Mouse (Mus musculus): ENCODE measurements around the gene Atf3.

The Atf3 gene

GRCm38 (mm10) chr1:191226570-191226969 lies 8.7 kb upstream of the Atf3 start:
- no peak for DNase-seq (ENCODE audit: low spot score in 2 of 2)

GRCm38 (mm10) chr1:191225771-191226170 lies 7.9 kb upstream of the Atf3 start:
- DNase-seq (ENCODE audit: low spot score in 2 of 2), result no peak

- DNase-seq (ENCODE audit: low spot score in 2 of 2), result no peak
Observed at GRCm38 (mm10) chr1:191224981-191225703, 7.3 kb upstream of the Atf3 start.

DNA sequence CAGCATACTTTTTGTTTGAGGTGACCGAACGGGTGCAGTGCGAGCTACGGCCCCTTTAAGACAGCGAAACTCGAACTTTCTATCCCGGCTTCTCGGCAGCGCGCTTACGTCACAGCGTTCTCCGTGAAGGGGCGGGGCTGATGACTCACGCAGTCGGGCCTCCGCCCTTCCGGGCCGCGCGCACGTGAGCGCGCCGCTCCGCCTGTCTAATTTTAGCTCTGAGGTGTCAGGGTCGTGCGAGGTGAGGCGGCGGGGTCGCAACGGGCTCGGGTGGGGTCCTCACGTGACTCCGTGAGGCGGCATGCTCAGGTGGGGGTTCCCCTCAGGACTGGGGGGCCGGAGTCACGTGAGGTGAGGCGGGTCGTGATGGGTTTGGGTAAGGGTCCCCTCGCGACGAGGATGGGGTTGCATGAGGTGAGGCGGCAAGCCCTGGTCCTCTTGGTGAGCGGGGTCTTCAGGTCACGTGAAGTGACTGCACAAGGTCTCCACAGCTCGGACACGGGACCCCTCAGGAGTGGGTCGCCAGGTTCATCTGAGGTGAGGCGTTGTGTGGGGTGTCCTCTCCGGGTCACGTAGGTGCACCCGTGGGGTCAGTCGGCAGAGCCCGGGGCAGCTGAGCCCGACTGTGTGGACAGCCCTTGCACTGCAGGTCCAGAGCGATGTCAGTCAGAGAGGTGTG lies 6.6 kb upstream of the Atf3 start:
- DNase-seq (ENCODE audit: low spot score in 2 of 2), result peak; percentile 81 to 85

- no peak for DNase-seq (ENCODE audit: low spot score in 2 of 2)
Observed at GRCm38 (mm10) chr1:191223930-191224301, 6.1 kb upstream of the Atf3 start.

DNA sequence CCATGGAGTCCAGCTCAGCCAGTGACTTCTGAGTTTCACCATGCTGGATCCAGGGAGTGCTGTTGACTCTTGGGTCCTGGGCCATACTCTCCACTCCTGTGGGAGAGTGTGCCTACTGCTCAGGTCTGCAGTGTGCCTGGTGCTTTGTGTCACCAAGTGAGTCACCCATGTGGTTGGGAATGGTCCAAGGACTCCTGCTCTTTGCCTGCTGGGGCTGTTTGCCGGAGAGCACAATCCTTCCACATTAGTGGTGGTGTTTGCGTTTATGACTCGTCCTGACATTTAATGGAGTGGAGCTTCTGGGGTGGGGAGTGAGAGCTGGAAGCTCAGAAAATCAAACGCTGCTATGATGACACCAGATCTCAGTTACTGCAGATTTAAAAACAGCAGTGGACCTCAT lies 4.2 kb upstream of the Atf3 start:
- DNase-seq (ENCODE audit: low spot score in 2 of 2), result no peak

- DNase-seq (ENCODE audit: low spot score in 2 of 2), result no peak
Observed at GRCm38 (mm10) chr1:191220588-191220987, 2.7 kb upstream of the Atf3 start.

GRCm38 (mm10) chr1:191219748-191220147 lies 1.9 kb upstream of the Atf3 start:
- no peak for DNase-seq (ENCODE audit: low spot score in 2 of 2)

DNA sequence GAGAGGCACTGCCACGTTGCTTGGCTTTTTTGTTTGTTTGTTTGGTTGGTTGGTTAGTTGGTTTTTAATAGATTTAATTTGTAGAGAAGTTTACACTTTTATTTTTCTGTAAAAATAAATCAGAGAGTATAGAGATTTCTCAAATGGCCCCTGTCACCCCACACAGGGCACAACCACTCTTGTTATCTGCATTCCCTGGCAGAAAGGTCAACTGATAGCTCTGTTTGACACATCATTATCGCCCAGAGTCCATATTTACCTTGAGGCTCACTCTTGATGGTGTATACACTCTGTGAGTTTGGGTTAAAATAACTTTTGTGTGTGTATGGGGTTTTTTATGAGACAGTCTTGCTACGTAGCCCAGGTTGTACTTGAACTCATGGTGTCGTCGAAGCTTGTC lies 744 bp upstream of the Atf3 start:
- DNase-seq (ENCODE audit: low spot score in 2 of 2), result no peak

DNA sequence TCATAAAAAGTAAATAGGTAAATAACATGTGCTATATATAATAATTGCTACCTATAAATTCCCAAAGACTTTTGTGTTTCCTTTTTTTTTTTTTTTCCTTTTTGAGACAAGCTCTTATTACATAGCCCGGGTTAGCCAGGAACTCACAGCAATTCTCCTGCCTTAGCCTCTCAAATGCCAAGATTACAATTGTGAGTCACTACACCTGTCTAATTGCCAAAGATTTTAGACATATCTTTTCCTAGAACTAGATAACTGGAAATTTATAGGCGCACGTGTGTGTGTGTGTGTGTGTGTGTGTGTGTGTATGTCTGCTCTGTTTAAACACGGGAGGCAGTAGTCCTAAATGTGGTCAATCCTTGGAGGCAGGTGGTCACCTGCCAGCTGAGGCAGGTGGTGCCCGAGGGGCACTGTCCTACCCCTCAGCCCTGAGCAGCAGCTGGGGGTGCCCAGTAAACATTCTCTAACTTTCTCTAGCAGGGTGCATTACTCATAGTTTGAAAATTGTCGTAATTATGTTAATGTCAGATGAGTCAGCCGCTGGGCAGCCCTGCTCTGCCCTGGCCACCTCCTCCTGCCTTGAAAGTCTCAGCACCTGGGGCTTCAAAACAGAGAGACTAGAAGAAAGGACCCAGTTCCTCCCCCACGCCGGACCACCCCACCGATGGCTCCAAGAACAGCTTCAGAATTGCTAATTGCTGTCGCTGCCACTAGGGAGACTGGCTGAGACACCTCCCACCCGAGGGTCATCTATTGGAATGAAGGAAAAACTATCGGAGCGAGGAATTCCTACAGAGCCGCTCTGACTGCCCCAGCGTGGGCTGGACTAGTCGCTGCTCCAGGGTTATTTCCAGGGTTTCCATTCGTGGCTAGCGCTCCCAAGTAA lies 1.8 kb downstream of the Atf3 start:
- no peak for DNase-seq (ENCODE audit: low spot score in 2 of 2)

DNA sequence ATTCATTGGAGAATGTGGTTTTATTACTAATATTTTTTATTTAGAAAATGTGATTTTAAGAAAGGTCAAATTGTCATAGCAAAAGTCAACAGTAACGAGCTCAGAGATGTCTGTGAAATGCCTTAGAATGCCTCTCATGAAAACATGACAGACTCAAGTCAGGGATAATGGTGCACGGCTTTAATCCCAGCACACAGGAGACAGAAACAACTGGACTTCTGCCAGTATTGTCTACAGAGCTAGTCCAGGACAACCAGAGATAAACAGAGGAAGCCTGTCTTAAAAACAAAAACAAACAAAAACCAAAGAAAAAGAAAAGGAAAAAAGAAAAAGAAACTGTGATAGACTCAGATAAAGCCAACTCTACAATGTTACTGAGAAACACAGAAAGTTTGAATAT lies 6.7 kb downstream of the Atf3 start:
- DNase-seq (ENCODE audit: low spot score in 2 of 2), result no peak

DNA sequence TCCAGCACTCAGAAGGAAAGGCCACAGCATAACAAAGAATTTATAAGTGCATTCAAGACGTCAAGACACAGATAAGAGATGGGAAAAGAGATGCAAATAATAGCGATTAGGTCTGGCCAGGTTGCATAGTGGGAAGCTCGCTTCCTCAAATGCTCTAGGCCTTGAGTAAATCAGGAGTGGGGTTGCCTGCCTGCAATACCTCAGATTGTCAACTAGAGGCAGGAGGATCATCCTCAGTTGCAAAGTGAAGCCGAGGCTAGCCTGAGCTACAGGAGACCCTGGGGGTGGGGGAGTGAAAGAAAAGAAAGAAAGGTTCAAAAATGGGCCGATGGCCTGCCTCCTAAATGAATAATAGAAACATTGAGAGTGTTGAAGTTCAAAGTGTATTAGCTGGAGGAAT lies 12.0 kb downstream of the Atf3 start:
- no peak for DNase-seq (ENCODE audit: low spot score in 2 of 2)

- DNase-seq (ENCODE audit: low spot score in 2 of 2), result no peak
Observed at GRCm38 (mm10) chr1:191204876-191205275, 13.0 kb downstream of the Atf3 start.

GRCm38 (mm10) chr1:191203496-191203895 lies 14.3 kb downstream of the Atf3 start:
- DNase-seq (ENCODE audit: low spot score in 2 of 2), result no peak

- no peak for DNase-seq (ENCODE audit: low spot score in 2 of 2)
Observed at GRCm38 (mm10) chr1:191202208-191202952, 15.5 kb downstream of the Atf3 start.

- DNase-seq (ENCODE audit: low spot score in 2 of 2), result no peak
Observed at GRCm38 (mm10) chr1:191200816-191201602, 16.8 kb downstream of the Atf3 start.

- no peak for DNase-seq (ENCODE audit: low spot score in 2 of 2)
Observed at GRCm38 (mm10) chr1:191197916-191198315, 19.9 kb downstream of the Atf3 start.

- no peak for DNase-seq (ENCODE audit: low spot score in 2 of 2)
Observed at GRCm38 (mm10) chr1:191196016-191196415, 21.8 kb downstream of the Atf3 start.

DNA sequence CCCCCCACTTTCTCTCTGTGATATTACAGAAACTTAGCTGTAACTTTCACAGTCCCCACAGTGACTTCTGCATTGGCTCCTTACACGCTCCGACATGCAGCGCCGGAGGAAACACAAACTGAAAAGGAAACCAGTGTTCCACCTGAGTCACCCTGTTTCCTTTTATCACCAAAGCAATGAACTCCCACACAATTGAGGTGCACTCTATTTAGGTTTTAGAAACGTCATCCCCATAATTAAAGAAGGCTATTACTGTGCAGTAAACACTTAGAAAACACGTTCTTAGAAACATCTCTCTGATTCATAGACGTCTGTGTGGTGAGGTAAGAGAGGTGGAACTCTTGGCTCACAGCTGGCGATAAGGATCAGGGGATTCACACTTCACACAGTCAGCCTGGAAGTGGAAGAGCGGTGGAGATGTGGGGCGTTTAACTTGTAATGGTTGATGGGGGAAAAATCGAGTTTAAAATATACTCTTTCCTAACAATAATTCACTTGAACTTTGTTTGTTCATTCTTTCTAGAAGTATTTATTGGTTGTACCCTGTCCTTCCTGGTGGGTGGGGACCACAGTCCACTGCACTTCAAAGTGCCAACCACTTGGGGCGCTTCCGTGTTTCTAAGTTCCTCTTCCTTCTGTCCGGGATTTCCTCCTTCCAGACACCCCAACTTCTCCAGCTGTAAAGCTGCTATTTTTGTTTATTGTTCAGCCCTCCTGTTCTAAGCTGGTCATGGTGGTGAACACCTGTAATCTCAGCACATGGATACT lies 24.0 kb downstream of the Atf3 start:
- no peak for DNase-seq (ENCODE audit: low spot score in 2 of 2)

- DNase-seq (ENCODE audit: low spot score in 2 of 2), result no peak
Observed at GRCm38 (mm10) chr1:191192751-191193150, 25.1 kb downstream of the Atf3 start.

Measured in frontal cortex, postnatal 25 days (tissue).